Mouse (Mus musculus): ENCODE data around the gene Agr3.

The Agr3 gene

GRCm38 (mm10) chr12:35983472-35983871, 58.1 kb downstream of the Agr3 start:
- DNase-seq (ENCODE audit: low spot score in 2 of 2) = no peak

- DNase-seq (ENCODE audit: low spot score in 2 of 2) = no peak
Measured at GRCm38 (mm10) chr12:35984743-35985142, 59.3 kb downstream of the Agr3 start.

- no peak for DNase-seq (ENCODE audit: low spot score in 2 of 2)
Measured at GRCm38 (mm10) chr12:35992711-35993110, 67.3 kb downstream of the Agr3 start, which contains the start of gene Agr2. Agr2 (plus strand) TSS chr12:35992907.

- no peak for DNase-seq (ENCODE audit: low spot score in 2 of 2)
Measured at GRCm38 (mm10) chr12:35993583-35993982, 68.2 kb downstream of the Agr3 start.

- no peak for DNase-seq (ENCODE audit: low spot score in 2 of 2)
Measured at GRCm38 (mm10) chr12:35994098-35994497, 68.7 kb downstream of the Agr3 start.

GRCm38 (mm10) chr12:35995799-35996198, 70.4 kb downstream of the Agr3 start:
- DNase-seq (ENCODE audit: low spot score in 2 of 2) = no peak

Data from right cerebral cortex, postnatal 10 days (tissue).